Mouse (Mus musculus): ENCODE results near the gene Adarb2.

Gene Adarb2

GRCm38 (mm10) chr13:8484592-8485272 is 282.1 kb downstream of the Adarb2 start:
- in situ Hi-C loops (cut with MboI, MseI) = loop anchor here (5.0 to 25.0 kb wide), 3 partner anchors 53 to 1122 kb away; no protein-coding TSS in a partner anchor

GRCm38 (mm10) chr13:8487756-8488434 is 285.2 kb downstream of the Adarb2 start:
- in situ Hi-C loops (cut with MboI, MseI) = loop anchor here in 1 of 2 experiments (5.0 to 25.0 kb wide), 2 partner anchors 49 to 1126 kb away; no protein-coding TSS in a partner anchor

- in situ Hi-C loops (cut with MboI, MseI) = loop anchor here in 1 of 2 experiments (25.0 kb wide), 1 partner anchor 1131 kb away; no protein-coding TSS in a partner anchor
Measured at GRCm38 (mm10) chr13:8493363-8493762, 290.7 kb downstream of the Adarb2 start.

DNA sequence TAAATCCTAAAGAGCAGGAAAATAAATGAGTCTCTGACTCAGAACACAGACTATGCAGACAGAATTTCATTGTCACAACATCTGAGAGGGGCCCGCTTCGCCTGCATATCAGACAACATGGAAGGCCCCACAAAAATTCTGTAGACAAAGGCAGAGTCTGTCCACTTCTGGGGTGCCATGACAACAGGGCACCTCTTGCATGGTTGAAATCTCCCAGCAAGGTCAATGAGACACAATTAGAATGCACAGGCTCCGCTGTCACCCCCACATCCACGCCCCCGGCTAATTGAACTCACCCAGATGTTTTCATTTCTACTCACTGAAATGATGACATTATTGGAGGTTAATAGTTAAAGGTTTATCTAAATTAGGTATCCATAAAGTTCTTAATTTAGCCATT is 296.9 kb downstream of the Adarb2 start:
- in situ Hi-C loops (cut with MboI, MseI) = loop anchor here in 1 of 2 experiments (25.0 kb wide), 1 partner anchor 1137 kb away; no protein-coding TSS in a partner anchor

- in situ Hi-C loops (cut with MboI, MseI) = no loop called here
Measured at GRCm38 (mm10) chr13:8511069-8511817, 308.6 kb downstream of the Adarb2 start.

GRCm38 (mm10) chr13:8515979-8516715 is 313.5 kb downstream of the Adarb2 start:
- in situ Hi-C loops (cut with MboI, MseI) = no loop called here

- in situ Hi-C loops (cut with MboI, MseI) = no loop called here
Measured at GRCm38 (mm10) chr13:8519204-8519603, 316.5 kb downstream of the Adarb2 start.

GRCm38 (mm10) chr13:8525748-8526631 is 323.3 kb downstream of the Adarb2 start:
- in situ Hi-C loops (cut with MboI, MseI) = no loop called here

DNA sequence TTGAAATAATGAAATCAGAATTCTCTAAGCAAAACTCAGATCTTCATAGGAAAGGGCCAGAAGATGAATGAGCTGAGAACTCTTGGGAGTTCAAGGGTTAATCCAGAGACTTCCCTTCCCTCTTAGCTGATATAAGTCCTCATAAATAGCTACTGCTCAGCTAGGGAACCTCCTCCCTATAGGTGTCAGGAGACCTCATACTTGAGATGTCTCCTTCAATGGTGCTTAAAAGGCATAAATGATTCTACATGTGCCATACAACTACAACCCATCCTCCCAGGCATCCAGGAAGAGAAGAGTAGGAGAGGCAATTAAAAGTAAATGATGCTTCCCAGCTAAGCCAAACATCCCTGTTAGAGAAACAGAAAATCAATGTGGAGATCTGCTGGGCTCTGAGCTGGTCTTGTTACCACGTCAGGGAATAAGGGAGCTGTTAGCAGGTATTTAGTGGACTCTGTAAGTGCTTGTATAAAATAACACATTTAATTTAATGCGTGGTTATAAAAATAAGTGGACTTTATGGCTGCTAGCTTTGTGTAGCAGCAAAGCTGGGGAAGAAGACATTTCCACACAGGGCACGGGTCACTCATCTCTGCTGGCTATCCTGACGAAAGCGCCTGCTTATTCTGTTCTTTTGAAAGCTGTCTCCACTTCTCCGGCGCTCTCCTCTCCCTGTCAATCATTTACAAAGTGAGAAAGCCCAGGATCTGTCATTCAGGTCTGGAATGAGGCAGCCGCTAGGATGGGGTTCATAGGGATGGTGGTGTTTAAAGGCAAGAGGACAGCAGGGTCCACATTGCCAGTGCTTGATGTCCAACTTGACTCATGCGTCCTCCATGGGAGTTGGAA is 331.8 kb downstream of the Adarb2 start:
- in situ Hi-C loops (cut with MboI, MseI) = loop anchor here (5.0 kb wide), 2 partner anchors 47 to 103 kb away; no protein-coding TSS in a partner anchor

GRCm38 (mm10) chr13:8538481-8538880 is 335.8 kb downstream of the Adarb2 start:
- in situ Hi-C loops (cut with MboI, MseI) = loop anchor here (5.0 kb wide), 2 partner anchors 51 to 99 kb away; no protein-coding TSS in a partner anchor

GRCm38 (mm10) chr13:8538896-8539295 is 336.2 kb downstream of the Adarb2 start:
- in situ Hi-C loops (cut with MboI, MseI) = loop anchor here (5.0 kb wide), 2 partner anchors 52 to 98 kb away; no protein-coding TSS in a partner anchor

- in situ Hi-C loops (cut with MboI, MseI) = no loop called here
Measured at GRCm38 (mm10) chr13:8542684-8543083, 340.0 kb downstream of the Adarb2 start.

DNA sequence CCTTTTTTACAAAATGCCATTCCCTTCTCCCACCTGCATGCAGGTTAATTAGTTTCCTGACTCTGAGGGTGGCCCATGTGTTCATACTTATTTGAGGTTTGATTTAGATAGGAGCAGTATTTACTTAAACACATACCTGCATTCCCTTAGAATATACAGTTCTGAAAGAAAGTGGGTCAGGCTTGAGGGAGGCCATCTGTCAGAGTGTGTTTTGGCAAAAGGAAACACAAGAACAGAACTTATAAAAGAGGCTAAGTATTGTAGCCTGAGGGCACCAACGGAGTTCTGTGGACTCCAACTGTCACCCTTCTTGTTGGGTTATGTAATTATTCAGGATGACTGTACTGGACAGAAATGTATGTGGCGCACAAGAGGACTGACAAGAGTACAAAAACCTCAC is 349.6 kb downstream of the Adarb2 start:
- in situ Hi-C loops (cut with MboI, MseI) = no loop called here

DNA sequence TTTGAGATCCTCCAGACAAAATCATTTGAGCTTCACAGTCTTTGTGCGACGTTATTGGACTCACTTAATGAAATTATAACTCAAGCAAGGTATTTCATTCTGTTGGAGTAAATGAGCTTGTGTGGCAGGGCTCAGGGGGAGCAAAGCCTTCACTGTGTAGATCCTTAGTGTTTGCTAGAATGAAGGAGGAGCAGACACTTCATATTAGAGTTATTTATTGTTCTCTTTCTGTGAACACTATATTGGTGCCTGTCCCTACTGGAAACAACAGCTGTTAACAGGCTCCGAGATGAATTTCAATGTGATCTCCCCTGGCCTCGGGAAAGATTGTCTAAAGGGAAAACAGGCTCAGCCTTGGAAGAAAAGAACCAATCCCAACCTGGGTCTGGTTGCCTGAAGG is 355.1 kb downstream of the Adarb2 start:
- in situ Hi-C loops (cut with MboI, MseI) = no loop called here

DNA sequence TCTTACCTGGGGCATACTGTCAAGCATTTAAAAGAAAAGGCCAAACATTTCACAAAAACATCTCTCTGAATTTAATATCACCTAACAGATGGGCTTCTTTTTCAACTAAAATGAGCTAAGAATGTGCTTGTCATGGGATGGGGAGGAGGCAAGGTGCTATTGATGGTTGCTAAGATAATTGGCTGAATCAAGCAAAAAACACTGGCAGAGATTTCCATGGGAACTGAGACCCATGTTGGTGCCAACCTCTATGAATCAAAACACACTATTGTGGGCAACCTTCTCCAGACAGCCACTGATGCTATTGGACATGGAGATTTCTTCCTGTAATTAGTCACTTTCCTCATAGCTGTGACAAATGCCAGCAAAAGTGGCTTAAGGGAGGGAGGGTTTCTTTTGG is 357.8 kb downstream of the Adarb2 start:
- in situ Hi-C loops (cut with MboI, MseI) = no loop called here

GRCm38 (mm10) chr13:8563161-8563560 is 360.5 kb downstream of the Adarb2 start:
- in situ Hi-C loops (cut with MboI, MseI) = no loop called here

GRCm38 (mm10) chr13:8567111-8568026 is 364.7 kb downstream of the Adarb2 start:
- in situ Hi-C loops (cut with MboI, MseI) = no loop called here

GRCm38 (mm10) chr13:8570269-8570668 is 367.6 kb downstream of the Adarb2 start:
- in situ Hi-C loops (cut with MboI, MseI) = loop anchor here in 1 of 2 experiments (5.0 kb wide), 1 partner anchor 1888 kb away; no protein-coding TSS in a partner anchor

Data from T-helper 17 cell (primary cell).